Mouse (Mus musculus) kidney, embryonic 14.5 days (tissue): ENCODE data around the gene Srprb. TPM values are rescaled to one million over a fixed set of nuclear protein-coding genes. Genes with fewer than 3 reads are reported as not detected.

ENCODE experiments used
- ATAC-seq: fragments of 200-750 bp; cut with Nextera tagmentation; 2 replicates; pipeline ENCODE4 v1.8.0; 2017; ENCODE audit warnings: moderate number of reproducible peaks, mild to moderate bottlenecking, moderate TSS enrichment, moderate library complexity; ENCODE audit not compliant: low FRiP score, low TSS enrichment
- H3K27ac ChIP-seq: fragments of 300-500 bp; sonication (generic); 2 replicates; pipeline ENCODE4 v1.5.1; 2014; ENCODE audit warnings: low read depth, mild to moderate bottlenecking, low read length, moderate library complexity, mixed read lengths
- H3K27me3 ChIP-seq: fragments of 300-500 bp; sonication (generic); 2 replicates; pipeline ENCODE4 v1.6.1; 2014; ENCODE audit warnings: mild to moderate bottlenecking, low read length; ENCODE audit not compliant: control insufficient read depth, insufficient read depth
- H3K36me3 ChIP-seq: fragments of 300-500 bp; sonication (generic); 2 replicates; pipeline ENCODE4 v1.6.1; 2014; ENCODE audit warnings: low read length, mixed read lengths; ENCODE audit not compliant: control insufficient read depth, insufficient read depth
- H3K4me1 ChIP-seq: fragments of 300-500 bp; sonication (generic); 2 replicates; pipeline ENCODE4 v1.6.1; 2014; ENCODE audit warnings: low read length, mixed read lengths; ENCODE audit not compliant: control insufficient read depth, insufficient read depth
- H3K4me2 ChIP-seq: fragments of 300-500 bp; sonication (generic); replicated peaks from 2 replicates; pipeline ENCODE4 v1.6.1; 2014; ENCODE audit warnings: low read depth, mild to moderate bottlenecking, low read length
- H3K4me3 ChIP-seq: fragments of 300-500 bp; sonication (generic); 2 replicates; pipeline ENCODE4 v1.5.1; 2014; ENCODE audit warnings: mild to moderate bottlenecking, low read length
- H3K9ac ChIP-seq: fragments of 300-500 bp; sonication (generic); 2 replicates; pipeline ENCODE4 v1.6.1; 2014; ENCODE audit warnings: low read depth, mild to moderate bottlenecking, low read length, moderate library complexity
- H3K9me3 ChIP-seq: fragments of 300-500 bp; sonication (generic); 2 replicates; pipeline ENCODE4 v1.6.1; 2016; ENCODE audit warnings: low read length; ENCODE audit not compliant: control insufficient read depth
- WGBS: fragments of 180-500 bp; shearing (Covaris S2); extraction: QIAGEN DNeasy Blood & Tissue Kit; methylation state at CpG from one replicate; pipeline ENCODE4 v1.1.7; 2014; 5-methylcytosine and 5-hydroxymethylcytosine counted together
- polyA plus RNA-seq: library from polyadenylated mRNA; unstranded; fragments of >200 nt; fragmentation: Nextera tagmentation; extraction: Ambion mirVana; gene quantifications from 2 replicates; pipeline ENCODE4 v1.2.1, GENCODE M21; 2014

The Srprb gene
- polyA plus RNA-seq, 1 experiment from 2014 or later: 63.6 TPM

DNA sequence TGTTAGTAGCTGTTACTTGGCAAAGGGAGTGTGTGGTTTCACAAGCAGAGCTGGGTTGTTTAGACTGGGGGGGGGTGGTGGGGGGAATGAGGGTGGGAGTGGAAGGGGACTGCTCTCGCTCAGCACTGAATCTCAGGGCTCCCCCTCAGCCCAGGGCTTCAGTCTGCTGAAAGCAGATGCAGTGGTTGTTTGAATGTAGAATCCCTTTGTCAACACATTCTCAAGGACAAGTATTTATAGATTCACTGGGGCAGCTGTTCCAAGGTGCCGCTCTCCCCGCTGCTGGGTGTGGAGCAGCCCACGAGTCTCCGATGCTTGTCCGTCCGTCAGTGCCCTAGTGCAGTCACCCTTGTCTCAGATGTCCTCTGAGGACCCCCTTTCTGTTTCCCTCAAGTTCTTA is 60.7 kb downstream of the Srprb start:
- Histone ChIP-seq H3K36me3 (no peaks in the 10 kb centered on the region), H3K4me2 (no peak overlapping the region), H3K27ac (no peak overlapping the region), H3K4me1 (no peaks in the 10 kb centered on the region), H3K9me3 (no peaks in the 10 kb centered on the region), H3K9ac (no peak overlapping the region), H3K27me3 (no peaks in the 10 kb centered on the region), H3K4me3 (no peak overlapping the region)
- ATAC-seq: no peak
- WGBS: 65% methylated on average over 7 of the region's 7 CpGs

DNA sequence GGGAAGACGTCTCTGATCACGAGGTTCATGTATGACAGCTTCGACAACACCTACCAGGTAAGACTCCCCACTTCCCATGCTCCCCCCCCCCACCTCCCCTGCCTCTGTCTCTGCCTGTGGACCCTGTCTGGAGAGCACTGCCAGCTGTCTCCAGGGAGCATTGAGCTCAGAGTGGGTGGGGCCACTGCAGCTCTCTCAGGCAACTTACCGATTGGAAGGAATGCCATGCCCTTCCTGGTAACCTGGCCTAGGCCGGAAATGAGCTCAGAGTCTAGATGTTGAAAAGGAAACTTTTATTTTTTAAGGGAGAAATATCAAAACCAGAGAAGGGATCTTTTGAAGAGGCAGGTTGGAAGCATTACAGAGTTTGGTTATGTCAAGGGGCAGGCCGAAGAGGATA is 61.6 kb downstream of the Srprb start:
- no peaks in the 10 kb centered on the region for H3K4me1 ChIP-seq
- ATAC-seq: no peak
- H3K36me3 ChIP-seq: no peaks in the 10 kb centered on the region
- no peaks in the 10 kb centered on the region for H3K9me3 ChIP-seq
- no peaks in the 10 kb centered on the region for H3K27me3 ChIP-seq
- no peak overlapping the region for H3K4me2 ChIP-seq
- H3K27ac ChIP-seq: no peak overlapping the region
- H3K9ac ChIP-seq: no peak overlapping the region
- WGBS: 78% methylated on average over 6 of the region's 6 CpGs
- H3K4me3 ChIP-seq: no peak overlapping the region

DNA sequence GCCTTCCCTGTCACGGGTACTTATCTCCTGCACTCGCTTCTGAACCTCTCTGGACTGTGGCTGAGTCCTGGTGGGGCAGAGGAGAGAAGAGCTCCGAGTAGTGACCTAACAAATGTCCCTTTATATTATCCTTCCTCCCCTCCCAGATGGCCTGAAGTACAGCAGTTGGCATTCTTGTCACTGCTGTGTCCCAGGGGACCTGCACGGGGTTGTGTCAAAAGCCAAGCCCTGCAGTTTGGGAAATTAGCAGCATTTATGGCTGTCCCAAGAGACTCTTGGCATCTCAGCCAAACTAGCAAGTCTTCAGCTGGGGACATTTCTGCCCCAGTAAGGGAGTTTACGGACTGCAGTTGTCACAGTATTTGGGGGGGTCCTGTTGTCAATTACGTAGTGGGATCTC is 62.5 kb downstream of the Srprb start:
- Histone ChIP-seq H3K9ac (no peak overlapping the region), H3K4me1 (no peaks in the 10 kb centered on the region), H3K36me3 (no peaks in the 10 kb centered on the region), H3K4me2 (no peak overlapping the region), H3K4me3 (no peak overlapping the region), H3K9me3 (no peaks in the 10 kb centered on the region), H3K27me3 (no peaks in the 10 kb centered on the region), H3K27ac (no peak overlapping the region)
- 43% methylated on average over 6 of the region's 6 CpGs for WGBS
- no peak for ATAC-seq

Other genes starting within 250 kb of the Srprb start
- gene Slco2a1, start 213.4 kb downstream of the Srprb start, polyA plus RNA-seq: 1.1 and 4.0 TPM in 2 replicates
- 3.1 and 3.5 TPM in 2 replicates for gene Rab6b, start 90.3 kb downstream of the Srprb start, polyA plus RNA-seq
- 1.4 TPM in 1 of 2 replicates, not detected in the other for gene Gm20425, start 28.2 kb upstream of the Srprb start, polyA plus RNA-seq
- gene Trf, start 28.3 kb upstream of the Srprb start, polyA plus RNA-seq: 12.8 and 17.2 TPM in 2 replicates
- gene 1300017J02Rik, start 102.9 kb upstream of the Srprb start, polyA plus RNA-seq: 0.97 TPM in 1 of 2 replicates, not detected in the other
- 64.3 and 91.9 TPM in 2 replicates for gene Topbp1, start 103.1 kb upstream of the Srprb start, polyA plus RNA-seq
- gene Cdv3, start 163.7 kb upstream of the Srprb start, polyA plus RNA-seq: 82.9 and 114 TPM in 2 replicates